Mouse (Mus musculus) spleen, postnatal 36 days (tissue): Measurements from ENCODE around the gene Rcsd1.
"Not testable (repeated sequence)": the region's sequence is repeated elsewhere in the genome, so short reads cannot be mapped to it uniquely, and the experiment has no call there.

ENCODE experiments used
- DNase-seq, 2 experiments: peaks; one replicate each; pipeline ENCODE4 v3.0.0; 2022; ENCODE audit warnings: low spot score in 2 of 2, mixed read lengths in 1 of 2

Rcsd1 gene

DNA sequence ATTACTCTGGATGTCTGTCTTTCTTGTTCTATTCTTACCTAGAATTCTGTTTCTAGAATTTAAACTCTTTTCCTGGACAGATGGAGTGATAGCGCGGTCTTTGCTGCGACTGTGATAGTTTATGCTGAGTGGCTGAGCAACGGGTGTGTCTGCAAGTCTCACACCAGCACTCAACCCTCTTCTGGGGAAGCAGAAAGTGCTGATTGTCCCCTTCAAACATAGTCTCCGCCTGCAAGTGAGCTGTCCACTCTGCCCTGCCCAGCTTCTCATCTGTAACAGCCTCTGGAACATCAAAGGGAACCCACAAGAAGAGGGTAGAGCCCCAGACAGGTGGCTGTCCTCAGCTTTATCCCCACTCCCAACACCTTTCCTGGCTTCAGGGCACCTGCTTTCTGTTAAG lies 19.7 kb downstream of the Rcsd1 start:
- DNase-seq = no peak

DNA sequence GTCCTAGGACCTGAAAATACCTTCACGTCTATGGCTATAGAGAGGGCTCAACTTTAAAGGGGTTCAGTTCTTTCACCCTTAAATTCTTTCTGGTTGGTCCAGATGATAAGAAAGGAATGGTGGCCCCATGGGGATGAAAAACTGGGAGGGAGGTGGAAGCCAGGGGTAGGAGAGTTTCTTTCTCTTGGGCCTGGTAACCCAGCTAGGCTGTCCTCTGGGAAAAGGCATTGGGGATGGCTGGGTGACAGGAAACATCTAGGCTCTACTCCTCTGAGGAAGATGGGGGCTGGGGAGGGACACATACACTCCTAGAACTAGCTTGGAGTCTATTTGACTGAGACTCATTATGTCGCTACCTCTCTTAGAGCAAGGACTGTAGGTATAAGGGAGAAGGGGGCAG lies 21.7 kb downstream of the Rcsd1 start:
- DNase-seq = no peak

DNA sequence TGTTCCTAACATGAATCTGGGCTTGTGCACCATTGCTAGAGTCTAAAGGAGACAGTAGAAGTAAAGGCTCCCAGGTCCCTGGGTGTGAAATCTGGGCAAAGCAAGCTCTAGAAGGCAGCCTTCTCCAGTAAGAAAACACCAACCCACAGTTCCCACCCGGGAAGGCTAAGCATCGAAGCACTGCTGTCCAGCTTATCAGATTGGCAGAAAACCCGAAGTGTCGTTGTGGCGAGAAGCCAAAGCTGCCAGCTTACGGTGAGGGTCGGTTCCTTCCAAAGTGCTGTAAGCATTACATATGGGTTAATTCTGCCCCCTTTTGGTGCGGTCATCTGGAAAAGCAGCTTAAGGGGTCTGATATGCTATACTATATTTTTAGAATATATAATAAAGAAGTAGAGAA lies 22.6 kb downstream of the Rcsd1 start:
- DNase-seq = no peak

DNA sequence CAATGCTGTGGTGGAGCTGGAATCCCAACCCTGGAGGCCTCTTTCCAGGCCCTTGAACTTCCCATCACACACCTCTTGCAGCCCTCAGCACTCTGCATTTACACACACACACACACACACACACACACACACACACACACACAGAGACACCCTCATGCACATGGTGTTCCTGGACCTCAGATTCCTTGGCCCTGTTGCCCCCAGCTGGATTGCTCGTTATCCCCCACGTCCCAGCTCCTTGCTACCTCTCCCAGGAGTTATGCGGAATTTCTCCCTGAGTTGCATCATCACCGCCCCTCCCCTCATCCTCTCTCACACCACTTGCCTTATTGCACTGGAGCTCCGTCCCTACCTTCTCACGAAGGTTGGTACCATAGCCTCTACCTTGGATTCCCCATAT lies 23.2 kb downstream of the Rcsd1 start:
- DNase-seq = no peak

DNA sequence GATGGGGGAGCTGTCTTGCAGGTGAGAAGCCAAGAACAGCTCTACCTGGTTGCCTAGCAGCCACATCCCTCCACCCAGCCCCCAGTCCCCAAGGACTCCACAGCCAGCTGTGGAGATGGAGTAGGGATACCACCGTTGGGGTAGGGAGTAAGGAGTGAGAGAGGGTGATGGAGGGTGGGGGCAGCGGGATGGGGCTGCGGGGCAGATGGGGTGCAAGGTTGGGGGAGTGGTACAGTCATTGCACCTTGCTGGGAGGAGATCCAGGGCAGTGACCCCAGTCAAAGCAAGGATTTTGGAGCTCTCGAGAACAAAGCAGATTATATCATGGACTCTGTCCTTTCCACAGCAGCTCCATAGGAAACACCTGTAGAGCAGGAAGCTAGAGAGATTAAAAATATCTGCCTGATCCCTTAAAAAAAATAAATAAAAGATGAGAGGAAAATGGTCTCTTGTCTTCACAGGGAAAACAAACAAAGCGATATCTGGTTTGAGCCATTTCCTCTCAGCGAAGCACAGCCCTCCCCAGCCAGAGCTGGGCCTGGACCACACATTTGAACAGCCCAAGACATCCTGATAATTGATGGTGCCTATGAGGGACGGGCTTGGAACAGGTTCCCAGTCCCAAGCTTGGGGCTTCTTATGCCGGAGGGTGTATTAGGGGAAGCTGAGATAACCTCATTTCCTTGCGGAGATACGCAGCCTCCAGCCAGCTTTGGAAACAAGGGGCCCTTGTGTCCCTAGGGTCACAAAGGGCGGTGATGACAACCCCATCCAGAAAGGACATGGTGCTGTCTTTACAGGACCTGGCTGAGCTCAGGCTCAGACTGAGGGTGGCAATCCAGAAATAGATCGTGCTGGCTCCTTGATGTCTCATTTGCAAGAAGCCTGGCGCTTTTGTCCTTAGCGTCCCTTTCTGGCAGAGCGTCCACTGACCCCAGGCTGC lies 25.0 kb downstream of the Rcsd1 start:
- no peak for DNase-seq

DNA sequence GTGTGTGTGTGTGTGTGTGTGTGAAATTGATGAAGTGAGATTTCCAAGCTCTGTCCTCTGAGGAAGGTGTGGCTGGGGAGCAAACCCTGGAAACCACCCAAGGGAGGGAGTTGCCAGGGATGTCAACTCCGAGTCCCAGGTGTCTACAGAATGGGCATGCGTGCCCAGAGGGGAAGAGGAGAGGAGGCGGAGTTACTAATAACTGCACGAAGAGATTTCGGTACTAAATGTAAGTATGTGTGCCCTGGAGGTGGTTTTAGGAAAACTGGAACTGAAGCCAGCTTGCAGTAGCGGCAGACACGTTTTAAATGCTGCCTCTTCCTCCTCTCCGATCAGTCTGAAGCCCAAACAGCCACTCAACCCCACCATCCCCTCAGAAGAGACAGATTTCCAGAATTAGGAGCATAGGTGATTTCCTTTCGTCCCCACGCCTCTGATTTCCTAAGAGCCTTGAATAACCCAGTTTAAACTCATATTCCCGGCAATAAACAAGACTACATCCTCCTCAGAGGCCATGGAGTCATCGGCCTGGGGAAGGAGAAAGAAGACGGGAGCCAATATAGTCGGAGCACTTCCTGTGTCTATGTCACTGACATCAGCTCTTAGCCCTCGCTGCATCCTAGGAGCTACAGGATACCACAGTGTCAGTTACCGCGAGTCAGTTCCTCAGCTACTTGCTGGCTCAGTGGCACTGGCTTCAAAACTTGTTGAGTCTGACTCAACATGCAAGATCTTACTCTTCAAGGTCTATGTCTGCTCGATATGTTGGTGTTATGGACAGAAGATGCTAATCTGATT lies 27.3 kb downstream of the Rcsd1 start:
- DNase-seq = no peak

DNA sequence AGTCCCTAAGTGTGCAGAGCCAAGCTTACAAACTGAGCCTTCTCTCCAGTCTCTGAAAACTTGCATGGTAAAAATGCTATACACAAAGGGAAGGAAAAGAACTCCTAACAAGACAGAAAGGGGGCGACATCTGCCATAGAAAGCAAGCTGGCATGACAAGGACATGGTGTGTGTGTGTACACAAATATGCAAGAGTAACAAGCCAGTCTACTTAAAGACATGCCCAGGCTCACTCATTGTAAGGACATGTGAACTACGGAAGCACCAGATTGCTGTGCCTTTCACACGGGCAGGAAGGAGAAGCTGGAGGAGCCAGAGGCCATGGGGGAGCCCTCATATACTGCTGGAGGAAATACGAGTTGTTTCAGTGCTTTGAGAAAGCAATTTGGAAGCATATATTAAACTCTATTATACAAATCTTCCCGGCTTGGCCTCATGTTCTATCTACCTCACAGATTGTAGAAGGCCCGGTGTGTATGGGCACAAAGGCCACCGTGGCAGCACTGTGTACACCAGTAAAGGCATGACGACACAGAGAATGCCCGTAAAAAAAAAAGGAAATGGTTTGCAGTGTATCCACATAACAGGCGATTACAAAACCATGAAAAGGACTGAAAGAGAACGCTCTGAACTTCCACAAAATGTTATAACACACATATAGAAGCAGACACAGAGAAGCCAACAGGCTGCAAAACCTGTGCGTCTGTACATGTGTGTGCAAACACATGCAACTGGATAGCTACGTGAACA lies 28.3 kb downstream of the Rcsd1 start:
- no peak for DNase-seq

DNA sequence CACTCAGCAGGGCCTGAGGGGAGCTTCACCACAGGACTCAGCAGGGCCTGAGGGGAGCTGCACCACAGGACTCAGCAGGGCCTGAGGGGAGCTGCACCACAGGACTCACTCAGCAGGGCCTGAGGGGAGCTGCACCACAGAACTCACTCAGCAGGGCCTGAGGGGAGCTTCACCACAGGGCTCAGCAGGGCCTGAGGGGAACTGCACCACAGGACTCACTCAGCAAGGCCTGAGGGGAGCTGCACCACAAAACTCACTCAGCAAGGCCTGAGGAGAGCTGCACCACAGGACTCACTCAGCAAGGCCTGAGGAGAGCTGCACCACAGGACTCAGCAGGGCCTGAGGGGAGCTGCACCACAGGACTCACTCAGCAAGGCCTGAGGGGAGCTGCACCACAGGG lies 29.5 kb downstream of the Rcsd1 start:
- not testable (repeated sequence) for DNase-seq

DNA sequence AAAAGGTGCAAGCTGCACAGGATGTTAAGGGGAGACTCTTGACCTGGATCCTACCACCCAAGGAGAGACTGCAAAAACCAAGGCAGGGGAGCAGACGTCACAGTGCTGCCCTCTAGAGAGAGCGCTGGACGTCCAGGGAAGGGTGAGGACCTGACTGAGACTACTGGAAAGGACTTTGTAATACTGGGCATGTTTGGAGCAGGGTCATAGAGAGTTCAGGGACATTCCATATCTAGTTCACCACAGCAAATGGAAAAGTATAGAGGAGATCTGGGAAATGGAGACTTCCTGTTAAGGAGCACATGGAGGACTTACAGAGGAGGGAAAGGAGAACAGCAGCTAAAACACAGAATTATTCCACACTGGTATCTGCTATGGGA lies 29.9 kb downstream of the Rcsd1 start:
- no peak for DNase-seq

DNA sequence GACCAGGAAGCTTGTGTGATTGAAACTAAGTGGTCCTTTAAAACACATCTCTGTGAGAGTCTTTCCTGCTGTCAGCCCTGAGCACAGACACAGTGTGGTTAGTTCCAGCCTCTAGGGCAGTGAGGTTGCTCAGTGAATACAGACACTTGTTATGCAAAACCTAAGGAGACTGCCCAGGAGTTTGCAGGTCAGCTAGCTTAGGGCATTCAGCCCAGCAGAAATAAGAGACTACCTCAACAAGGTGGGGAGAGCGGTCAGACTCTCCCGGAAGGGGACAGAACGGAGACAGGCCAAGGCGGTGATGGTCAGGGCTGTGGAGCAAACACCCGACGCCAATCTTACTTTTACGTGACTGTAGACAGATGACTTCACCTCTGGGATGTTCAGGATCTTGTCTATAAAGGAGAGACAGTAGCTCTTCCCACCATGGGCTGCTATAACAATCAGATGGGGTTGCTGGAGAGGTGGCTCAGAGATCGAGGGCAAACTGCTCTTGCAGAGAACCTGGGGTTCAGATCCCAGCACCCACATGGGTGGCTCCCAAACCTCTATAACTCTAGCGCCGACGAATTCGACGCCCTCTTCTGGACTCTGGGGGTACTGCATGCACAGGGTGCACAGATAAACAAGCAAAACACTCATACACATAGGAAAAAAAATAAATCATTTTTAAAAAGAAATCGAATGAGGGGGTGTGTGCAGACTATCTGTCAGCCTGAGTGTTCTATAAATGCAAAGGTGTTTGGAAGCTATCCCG lies 30.5 kb downstream of the Rcsd1 start:
- DNase-seq = no peak

DNA sequence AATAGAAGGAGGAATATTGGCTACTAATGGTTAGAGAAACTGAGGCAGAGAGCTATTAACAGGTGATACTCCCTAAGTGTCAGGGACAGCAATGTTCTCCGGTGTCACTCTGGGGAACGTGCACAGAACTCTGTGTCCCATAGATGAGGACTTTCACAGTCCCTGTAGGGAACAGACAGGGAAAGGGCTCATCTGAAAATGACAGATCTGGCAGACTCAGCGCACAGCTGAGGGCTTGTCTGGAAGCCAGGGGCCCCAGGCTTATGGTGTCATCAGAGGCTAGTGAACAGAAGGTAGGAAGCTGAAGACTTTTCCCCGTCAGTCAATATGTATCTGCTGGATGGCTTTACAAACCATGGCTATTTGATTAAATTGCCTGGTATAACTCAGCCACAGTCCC lies 32.0 kb downstream of the Rcsd1 start:
- no peak for DNase-seq

DNA sequence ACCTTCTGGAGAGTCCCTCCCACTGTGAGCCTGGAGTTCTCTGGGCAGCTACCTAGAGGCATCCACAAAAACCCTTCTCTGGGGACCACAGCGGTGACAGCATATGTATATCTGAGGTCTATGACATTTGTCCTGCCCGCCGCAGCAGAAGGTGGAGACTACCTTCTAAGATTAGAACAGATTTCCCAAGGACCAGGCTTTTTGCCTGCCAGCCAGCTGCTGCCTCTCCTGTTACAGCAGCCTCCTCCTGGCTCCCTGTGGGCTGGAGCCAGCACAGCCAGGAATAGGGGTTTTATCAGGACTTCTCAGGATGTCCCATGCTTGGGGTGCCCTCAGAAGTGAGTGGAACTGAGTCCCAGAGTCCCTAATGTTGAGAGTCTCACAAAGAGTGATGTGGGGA lies 32.6 kb downstream of the Rcsd1 start:
- no peak for DNase-seq

DNA sequence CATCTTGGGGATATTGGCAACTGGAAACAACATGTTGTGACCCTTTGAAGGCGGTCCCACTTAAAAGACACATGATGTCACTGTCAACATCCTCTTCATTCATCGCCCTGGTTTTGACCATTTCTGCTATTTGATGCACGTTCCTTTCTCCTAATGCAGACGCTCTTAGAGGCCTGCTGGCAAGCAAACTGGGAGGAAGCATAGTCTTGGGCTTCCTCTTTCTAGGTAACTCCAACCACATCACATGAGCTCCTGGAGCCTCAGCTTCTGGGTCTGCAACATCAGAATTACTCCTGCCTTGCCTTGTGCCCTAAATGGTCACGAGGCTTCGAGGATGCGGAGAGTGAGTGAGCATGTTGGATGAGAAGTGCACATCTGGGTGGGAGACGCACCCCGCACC lies 34.4 kb downstream of the Rcsd1 start:
- DNase-seq = no peak

DNA sequence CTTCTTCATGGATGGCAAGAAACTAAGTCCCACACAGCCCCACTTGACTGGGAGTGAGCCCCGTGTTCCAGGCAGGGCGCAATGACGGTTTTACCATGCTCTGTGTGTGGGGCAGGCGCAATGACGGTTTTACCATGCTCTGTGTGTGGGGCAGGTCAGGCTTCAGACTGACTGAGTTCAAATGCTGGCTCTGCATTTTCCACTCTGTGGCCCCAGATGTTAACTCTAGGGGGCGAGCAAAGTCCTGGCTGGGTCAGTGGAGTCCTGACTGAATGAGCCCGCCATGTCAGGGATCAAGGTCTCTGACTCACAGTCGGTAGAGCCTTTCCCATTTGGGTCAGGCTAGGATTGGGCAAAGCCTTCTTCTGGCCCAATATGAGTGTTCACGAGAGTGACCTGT lies 37.2 kb downstream of the Rcsd1 start:
- DNase-seq = peak in 1 of 2 experiments; percentile 29

DNA sequence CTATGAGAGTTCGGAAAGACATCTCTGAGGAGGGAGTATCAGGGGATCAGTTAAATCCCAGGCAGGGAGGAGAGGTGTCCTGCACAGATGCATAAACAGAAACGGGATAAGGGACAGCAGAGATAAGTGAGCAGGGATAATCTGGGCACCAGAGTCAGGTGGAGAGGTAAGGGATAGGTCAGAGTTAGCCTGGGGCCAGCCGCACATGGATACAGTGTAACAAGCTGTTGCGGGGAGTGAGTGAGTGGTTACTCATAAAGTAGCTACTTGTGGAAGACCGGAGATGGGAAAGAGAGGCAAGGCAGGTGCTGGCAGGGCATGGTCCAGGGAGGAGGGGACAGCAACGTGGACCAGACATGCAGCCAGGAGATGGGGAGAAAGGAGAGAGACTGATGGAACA lies 39.5 kb downstream of the Rcsd1 start:
- no peak for DNase-seq

DNA sequence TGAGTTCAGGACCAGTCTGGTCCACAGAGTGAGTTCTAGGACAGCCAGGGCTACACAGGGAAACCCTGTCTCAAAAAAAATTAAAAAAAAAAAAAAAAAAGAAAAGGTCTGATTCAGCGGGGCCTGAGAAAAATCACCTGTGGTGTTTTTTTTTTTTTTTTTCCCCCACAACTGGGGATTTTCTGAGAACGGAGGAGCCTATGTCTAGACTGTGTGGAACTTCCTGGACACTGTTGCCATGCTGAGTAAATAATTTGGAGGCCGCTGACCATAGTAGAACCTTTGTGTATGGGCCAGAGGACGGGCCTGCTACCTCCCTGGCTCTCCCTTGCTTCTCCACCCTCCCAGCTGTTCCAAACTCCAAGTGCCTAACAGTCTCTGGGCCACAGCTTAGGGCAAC lies 40.7 kb downstream of the Rcsd1 start:
- DNase-seq = no peak

DNA sequence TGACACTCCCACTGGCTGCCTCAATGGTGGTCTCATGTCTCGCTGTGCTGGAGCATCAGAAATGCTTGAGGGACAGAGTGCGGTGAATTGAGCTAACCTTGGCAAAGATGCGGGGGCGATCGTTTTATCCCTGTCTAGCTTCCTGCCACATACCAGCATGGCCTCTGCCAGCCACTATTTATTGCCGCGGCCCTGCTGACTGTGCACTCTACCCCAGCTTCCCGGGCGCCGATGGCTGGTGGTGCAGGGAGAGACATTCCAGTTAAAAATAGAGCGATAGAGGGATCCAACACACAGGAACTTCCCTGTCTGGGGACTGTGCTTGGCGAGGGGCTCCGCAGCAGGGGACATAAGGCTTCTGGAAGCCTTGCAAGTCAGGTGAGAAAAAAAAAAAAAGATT lies 42.2 kb downstream of the Rcsd1 start:
- no peak for DNase-seq

DNA sequence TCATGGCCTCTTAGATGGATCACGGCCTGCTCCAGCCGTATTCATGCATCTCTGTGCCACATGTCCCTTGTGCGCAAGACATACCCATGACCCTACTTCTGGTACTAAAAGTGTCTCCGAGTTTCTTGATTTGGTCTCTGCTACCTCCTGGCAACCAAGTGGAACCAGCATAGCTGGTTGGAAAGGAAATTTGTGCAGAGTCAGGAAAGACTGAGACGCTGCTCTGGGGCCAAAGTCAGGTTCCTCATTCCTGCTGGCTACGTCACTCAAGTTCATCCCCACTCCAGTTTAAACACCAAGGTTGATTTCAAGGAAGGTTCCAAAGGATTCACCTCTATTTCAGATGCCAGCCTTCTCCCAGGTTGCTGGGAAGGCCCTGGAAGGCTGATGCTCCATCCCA lies 42.6 kb downstream of the Rcsd1 start:
- DNase-seq = no peak

DNA sequence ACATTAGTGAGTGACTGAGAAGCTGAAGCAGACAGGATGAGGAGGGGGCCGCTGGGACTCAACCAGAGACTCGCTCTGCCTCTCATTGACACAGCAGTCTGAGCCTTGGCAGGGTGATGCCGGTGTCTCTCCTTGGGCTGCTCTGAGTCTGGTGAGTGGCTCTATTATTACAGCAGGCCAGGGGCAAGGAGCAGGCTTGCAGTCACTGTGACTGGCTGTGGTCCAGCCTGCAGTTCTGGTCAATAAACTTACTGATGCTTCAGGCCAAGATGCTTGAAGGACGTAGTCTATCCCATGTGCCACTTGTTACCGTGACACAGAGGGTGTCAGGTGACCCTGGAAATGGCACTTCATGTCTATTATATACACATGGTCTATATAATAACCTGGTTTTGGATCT lies 43.8 kb downstream of the Rcsd1 start:
- no peak for DNase-seq

DNA sequence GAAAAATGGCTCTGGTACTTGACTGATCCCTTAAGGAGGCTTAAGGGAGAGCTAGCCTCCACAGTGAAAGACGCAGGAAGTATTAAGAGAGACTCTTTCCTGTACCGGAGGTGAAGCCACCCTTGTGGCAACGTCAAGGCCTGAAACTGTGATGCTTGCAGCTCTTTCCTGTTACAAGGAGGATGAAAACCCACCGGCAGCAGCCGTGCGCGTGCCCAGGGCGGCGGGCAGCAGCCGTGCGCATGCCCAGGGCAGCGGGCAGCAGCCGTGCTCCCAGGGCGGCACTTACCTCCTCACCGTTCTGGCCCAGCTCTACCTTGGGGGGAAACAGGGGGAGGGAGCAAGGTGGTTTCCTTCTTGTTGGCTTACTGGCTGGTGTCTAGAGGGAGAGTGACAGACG lies 46.3 kb downstream of the Rcsd1 start:
- peak; percentile 49 to 50 for DNase-seq

DNA sequence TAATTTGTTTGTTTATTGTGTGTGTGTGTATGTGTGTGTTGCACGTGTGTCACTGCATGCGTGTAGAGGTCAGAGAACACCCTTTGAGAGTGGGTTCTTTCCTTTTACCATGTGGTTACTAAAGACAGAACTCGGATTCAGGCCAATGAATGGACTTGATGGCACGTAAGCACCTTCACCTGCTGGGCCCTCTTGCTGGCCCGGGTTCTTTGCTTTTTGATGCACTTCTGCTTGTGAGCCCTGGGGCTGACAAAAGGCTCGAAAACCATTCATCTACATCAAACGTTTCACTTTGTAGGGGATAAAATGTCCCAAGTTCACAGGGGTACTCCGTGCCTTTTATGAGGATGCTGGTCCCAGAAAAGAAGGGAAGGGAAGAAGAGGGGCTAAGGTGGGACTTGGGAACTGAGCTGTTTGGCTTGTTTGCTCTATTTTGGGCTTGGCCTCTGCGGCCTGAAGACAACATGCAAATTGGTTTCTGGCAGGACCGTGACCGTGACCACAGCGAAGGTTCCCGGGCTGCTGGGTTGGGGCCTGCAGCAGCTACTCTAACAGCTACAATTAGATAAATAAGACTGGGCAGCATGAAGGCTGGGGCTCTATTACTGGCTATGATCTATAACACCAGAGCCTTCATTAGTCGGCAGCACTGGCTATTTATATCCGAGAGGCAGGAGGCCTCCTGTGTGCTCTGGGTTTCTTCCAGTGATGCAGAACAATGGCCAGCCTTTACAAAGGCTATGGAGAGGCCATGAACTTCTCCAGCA lies 46.9 kb downstream of the Rcsd1 start:
- DNase-seq = peak; percentile 36 to 48
